Mouse (Mus musculus) urinary bladder, adult 2 months (tissue): Measurements from ENCODE around the gene Milr1. TPM values are rescaled to one million over a fixed set of nuclear protein-coding genes. Genes with fewer than 3 reads are reported as not detected.
"Not testable (repeated sequence)": the region's sequence is repeated elsewhere in the genome, so short reads cannot be mapped to it uniquely, and the experiment has no call there.

ENCODE experiments used
- DNase-seq: peaks from one replicate; pipeline ENCODE4 v3.0.0; 2022; ENCODE audit warnings: low spot score
- polyA plus RNA-seq: library from polyadenylated mRNA; depleted of rRNA; stranded (reverse); fragments of >200 nt; gene quantifications from 2 replicates; pipeline ENCODE4 v1.2.3, GENCODE M21; 2012

Gene Milr1
- polyA plus RNA-seq, 1 experiment: 3.2 TPM

DNA sequence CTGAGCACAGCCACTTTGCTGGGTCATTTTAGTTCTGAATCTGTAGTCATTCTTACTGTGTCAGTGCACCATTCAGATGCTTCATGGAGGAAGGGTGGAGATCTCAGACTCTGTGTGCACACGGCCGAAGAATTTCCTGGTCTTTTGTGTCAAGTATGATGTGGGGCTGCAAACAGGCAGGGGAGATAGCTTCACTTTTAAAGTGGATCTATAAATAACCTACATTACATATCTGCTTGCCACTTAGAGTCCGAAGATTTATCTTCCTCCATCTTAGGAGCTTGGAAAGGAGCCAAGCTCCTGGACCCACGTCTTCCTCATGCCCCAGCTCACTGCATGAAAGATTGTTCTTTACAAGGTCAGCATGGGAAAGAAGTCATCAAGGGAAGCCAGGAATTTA is 20.3 kb upstream of the Milr1 start:
- no peak for DNase-seq

DNA sequence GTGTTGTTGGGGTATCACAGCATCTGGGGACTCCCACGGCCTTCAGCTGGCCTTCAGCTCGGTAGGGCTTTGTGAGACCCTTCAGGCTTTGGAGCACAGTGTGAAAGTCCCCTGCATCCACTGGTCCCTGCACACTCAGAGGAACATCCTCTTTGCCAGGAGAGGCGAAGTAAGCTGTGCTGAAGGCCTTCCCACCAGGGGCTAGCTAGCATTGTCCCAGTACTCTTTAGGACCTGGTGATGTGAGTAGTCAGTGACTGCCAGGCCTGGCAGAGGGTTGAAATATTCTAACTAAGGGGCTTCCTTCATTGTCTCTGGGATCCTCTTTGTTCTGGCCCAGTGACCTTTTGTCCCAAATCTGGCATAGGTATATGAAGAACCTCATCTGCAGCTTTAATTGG is 14.4 kb upstream of the Milr1 start:
- DNase-seq: no peak

DNA sequence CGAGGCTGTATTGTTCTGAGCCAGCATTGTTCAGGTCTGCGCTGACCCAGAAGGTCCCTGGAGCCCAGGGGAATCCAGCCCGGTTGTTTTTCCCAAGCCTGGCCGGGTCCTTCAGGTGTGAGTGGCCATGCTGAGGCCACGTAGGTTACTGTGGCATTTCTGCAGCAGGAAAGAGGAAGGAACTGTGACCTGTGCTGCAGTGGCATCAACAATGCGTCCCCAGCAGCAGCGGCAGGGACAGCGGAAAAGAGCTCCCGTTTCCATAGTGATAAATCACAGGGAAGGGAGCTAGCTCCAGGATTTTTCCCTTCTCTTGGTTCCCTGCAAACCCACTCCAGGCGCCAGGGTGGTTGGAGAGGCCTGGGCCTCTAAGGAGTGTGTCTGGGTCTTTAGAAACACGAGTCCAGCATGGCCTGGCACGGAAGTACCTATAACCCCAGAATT is 13.8 kb upstream of the Milr1 start:
- DNase-seq: no peak

DNA sequence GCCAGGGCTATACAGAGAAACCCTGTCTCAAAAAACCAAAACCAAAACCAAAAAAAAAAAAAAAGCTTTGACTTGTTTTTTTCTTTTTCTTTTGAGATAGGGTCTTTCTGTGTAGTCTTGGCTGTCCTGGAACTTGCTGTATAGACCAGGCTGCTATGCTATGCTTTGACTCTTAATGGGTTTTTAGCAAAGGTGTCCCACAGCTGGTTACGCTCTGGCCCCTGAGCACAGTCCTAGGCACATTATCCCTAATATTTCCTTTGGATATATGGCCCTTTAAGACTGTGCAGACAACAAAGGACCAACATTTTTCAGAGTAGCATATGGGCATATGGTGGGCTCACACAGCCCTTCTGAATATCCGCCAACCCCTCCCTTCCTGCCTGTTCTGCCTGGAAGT is 11.9 kb upstream of the Milr1 start:
- no peak for DNase-seq

DNA sequence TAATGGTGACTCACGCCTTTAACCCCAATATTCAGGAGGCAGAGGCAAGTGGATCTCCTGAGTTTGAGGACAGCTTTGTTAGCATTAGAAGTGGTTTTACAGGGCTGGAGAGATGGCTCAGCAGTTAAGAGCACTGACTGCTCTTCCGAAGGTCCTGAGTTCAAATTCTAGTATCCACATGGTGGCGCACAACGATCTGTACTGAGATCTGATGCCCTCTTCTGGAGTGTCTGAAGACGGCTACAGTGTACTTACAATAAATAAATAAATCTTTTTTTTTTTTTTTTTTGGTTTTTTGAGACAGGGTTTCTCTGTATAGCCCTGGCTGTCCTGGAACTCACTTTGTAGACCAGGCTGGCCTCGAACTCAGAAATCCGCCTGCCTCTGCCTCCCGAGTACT is 10.3 kb upstream of the Milr1 start:
- DNase-seq: not testable (repeated sequence)

DNA sequence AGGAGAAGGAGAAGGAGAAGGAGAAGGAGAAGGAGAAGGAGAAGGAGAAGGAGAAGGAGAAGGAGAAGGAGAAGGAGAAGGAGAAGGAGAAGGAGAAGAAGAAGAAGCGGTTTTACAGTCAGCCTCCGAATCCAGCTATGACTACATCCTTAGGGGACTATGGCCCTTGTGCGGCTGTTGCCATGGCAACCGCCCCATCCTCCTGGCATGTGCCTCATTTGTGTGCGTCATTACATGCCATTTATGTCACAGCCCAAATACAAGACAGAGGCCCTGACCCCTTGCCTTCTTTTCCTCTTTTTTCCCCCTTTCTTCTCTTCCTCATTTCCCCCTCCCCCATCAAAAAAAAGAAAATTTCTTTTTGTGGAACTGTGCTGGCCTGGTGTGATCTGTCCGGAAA is 9.8 kb upstream of the Milr1 start:
- no peak for DNase-seq

DNA sequence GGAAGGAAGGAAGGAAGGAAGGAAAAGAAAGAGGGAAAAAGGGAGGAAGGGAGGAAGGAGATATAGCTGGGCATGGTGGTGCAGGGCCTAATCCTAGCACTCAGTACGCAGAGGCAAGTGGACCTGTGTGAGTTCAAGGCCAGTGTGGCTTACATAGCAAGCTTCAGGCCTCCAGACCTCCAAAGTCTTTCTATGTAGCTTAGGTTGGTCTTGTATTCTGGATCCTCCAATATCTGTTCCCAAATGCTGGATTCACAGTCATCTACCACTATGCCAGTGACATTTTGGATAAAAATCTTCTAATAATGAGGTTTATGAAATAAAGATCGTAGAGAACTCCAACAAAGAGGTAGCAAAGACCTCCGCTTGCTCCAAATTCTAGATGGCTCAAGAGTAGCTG is 9.2 kb upstream of the Milr1 start:
- no peak for DNase-seq

DNA sequence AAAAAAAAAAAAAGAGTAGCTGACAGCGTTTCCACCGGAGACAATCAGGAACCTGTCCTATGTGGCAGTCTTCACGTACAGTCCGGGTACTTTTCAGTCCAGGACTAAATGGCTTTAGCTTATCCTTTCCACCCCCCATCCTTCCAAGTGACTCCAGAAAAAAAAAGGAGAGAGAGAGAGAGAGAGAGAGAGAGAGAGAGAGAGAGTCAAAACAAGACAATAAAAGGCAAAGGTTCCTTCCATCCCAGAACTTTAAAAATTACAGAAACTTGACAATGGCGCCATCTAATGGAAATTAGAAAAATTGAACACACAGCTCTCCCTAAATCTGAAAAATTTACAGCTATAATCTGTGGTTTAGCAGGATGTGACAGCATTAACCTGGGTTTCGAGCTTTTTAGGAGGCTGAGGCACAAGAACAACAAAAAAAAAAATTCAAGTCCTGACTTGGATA is 8.6 kb upstream of the Milr1 start:
- DNase-seq: no peak

DNA sequence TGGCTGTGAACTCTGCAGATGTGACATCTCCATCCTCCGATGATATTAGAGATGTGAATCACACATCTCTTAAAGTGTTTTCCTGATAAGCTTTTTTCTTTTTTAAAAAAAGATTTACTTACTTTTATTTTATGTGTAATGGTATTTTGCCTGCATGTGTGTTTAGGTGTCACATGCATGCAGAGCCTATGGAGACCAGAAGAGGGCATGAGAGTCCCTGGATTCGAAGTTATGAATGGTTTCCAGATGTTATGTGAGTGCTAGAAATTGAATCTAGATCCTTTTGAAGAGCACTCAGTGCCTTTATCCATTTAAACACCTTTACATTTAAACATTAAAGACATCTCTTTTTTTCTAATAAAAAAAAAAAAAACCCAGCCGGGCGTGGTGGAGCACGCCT is 6.1 kb upstream of the Milr1 start:
- no peak for DNase-seq

DNA sequence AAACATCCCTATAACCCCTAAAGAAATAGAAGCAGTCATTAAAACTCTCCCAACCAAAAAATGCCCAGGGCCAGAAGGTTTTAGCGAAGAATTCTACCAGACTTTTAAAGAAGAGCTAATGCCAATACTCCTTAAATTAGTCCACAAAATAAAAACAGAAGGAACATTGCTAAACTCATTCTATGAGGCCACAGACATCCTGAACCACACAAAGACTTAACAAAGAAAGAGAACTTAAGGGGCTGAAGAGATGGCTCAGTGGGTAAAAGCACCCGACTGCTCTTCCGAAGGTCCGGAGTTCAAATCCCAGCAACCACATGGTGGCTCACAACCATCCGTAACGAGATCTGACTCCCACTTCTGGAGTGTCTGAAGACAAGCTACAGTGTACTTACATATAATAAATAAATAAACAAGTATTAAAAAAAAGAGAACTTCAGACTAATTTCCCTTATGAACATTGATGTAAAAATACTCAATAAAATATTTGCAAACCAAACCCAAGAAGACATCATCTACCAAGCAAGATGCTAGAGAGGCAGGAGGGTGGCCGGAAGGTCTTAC is 1.4 kb upstream of the Milr1 start:
- DNase-seq: not testable (repeated sequence)

DNA sequence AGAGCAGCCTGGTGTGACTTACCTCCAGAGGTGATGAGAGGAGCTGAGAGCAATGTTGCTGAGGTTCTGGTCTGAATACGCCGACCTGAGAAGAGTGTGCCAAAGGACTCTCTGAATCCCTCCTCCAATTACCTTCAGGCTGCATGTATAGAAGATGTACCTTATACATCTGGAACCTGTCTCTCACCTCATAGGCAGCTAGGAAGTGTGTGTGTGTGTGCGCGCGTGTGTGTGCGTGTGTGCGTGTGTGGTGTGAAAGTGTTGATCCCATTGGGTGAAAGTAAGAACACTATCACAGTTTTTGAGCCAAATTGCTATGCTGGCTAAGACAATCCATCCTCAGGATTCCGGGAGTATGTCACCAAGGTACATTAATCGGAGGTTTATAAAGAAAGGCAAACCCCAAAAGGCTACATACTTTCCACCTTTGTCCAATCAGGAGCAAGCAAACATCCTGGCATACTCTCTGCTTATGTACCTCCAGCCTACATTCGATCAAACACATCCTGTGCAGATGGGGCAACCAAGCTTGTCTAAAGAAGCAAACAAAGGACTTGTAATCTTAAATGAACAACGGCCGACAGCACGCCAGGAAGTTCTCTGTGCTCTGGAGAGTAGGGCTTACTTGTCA is 790 bp upstream of the Milr1 start, which contains the start of gene Pecam1:
Gene Pecam1 (minus strand): TSS at position 508 of the 631 bp plus-strand sequence.
- no peak for DNase-seq

DNA sequence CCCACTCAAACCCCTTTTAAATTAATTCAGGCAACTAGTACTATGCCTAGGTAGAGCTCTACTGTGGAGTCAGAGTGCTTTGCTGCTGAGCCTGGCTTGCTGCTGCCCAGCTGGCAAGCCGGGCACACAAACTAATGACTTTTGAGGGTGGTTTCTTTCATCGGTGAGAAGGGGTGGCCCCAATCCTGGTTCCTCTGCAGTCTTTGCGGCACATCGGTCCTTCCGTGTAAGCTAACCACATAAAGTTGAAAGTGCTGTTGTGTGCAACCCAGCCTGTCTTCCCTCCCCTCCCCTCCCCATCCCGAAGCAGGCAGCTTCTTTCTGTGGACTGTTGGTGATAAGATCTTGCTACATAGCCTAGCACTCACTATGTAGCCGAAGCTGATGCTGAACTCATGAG is 1.1 kb downstream of the Milr1 start:
- no peak for DNase-seq

DNA sequence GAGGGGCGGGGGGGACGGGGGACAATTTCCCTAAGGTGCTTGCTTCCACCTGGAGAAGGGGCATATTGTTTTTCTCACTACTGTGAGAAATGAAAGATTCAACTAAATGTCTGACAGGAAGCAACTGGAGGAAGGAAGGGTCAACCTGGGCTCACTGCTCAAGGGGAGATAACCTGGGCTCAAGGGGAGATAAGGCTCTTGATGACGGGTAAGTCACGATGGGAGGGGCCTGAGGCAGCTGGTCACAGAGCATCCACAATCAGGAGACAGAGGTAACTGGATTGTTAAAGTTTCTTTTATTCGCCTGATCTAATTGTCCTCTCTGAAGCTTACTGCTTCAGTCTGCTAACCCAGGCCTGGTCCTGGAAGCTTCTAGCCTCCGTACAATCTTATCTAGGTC is 2.3 kb downstream of the Milr1 start:
- no peak for DNase-seq

DNA sequence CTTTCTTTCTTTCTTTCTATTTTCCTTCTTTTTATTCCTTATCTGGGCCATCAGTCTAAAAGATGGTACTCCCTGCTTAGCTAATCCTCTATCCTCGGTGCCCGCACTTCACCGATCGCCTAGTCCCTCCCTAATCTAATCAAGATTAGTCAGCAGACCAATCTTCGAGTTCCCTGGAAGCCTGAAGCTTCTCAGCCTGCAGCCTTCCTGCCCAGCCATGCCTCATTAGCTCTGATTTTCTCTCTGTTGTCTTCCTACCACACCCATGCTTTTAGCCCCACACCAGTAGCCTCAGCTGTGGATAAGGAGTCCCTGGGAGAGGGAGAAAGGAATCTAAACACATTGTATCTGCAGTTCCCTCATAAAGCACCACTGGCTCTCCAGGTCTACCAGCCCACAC is 4.6 kb downstream of the Milr1 start:
- DNase-seq: no peak

DNA sequence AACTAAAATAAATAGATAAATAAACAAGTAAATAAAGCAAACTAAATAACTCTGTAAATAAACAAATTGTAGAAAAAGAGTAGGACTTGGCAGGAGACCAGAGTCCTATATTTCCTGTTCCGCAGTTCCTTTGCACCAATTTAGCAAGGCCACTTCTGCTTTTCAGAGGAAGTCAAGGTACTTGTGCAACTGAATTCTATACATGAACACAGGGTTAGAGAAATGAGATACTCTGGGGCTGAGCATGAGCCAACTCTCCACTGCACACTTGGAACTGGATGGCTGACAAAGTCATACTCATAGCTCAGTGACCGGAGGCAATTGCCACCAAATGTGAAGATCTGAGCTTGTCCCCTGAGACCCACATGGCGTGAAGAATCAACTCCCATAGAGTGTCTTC is 8.0 kb downstream of the Milr1 start:
- no peak for DNase-seq

DNA sequence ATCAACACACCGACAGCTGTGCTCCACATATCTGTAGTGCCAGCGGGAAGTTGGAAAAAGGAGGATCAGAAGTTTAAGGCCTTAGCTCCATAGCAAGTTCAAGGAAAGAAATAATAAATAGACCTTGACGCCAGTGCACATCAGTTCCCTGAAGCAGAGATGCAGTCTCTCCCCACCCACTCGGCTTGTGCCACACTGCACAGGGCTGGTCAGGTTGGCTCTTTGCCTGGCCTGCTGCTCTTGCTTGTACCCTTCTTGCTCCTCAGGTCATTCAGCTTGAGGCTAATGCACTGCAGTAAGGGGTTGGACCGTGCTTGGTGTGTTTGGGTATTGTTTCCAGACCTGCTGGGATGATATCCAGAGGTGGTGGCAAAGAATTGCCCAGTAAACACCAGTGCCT is 9.5 kb downstream of the Milr1 start:
- no peak for DNase-seq

DNA sequence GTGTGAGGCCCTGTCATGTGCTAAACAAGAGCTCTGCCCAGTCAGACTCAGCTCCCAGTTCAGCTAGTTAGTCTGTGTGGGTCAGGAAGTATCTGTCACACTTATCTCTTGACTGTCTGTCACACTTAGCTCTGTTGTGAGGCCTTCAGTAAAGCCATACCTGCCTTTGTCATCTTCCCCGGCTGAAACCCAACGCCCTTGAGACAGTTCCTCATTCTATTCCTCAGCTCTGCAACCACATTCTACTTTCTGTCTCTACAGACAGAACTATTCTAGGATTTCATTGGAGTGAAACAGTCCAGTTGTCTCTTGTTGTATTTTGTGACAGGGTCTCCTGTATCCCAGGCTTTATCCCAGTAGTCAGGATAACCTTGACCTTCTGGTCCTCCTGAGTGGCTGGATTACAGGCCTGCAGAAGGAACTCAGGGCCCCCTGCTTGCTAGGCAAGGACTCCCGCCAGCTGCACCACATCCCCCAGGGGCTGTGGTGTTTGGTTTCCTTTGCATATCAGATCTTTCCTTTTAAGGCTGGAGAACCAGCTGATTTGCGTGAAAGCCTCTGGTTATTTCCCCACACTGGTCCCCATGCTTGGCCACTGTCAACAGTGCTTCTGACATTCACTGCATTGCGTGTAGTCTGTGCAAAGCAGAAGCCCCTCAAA is 11.2 kb downstream of the Milr1 start:
- DNase-seq: no peak

DNA sequence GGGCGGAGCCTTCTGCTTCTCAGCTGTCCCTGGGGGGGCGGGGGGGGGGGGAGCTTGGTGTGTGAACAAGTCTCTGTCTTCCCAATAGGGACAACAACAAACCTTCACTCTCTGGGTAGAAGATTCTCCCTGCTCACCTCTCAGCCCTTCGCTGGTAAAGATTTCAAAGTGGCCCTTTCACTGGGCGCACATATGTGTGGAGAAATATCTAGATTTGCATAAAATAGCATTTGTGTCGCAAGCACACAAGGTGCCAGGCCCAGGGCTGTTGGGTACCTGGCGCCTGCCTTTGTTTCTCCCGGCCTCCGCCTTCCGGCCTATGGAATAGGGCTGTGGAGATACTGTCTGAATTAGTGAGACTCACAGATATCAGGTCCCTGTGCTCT is 11.8 kb downstream of the Milr1 start:
- no peak for DNase-seq

DNA sequence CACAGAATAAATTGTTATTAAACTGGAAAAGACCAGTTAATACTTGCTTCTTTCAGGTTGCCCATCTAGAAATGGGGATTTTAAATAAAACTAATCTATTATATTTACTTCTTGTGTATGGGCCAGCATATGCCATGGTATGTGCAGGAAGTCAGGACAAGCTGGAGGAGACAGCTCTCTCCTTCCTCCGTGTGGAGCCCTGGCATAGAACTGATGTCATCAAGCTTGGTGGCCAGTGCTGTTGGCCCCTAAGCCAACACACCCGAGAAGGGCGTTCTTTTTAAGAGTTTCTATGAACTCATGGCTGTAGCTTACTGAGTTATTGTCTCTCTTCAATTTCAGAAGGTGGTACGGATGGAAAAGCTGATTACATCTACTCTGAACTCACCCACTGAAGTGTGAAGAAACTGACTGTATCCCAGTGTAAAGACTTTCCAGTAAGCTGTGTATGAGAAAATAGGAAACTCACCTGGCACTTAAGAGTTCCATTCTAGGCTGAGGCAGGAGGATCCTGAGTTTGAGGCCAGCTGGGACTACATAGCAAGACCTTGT is 15.7 kb downstream of the Milr1 start:
- DNase-seq: no peak

DNA sequence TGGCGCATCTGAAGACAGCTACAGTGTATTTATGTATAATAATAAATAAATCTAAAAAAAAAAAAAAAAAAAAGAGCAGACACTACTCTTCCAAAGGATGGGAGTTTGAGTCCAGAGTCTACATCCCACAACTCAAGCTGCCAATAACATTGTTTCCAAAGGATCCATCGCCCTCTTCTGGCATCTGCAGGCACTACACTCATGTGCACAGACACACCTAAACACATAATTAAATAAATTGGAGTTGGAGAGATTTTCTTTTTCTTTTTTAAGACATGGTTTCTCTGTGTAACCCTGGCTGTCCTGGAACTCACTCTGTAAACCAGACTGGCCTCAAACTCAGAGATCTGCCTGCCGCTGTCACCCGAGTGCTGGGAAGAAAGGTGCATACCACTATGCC is 16.5 kb downstream of the Milr1 start:
- peak; percentile 3 for DNase-seq

DNA sequence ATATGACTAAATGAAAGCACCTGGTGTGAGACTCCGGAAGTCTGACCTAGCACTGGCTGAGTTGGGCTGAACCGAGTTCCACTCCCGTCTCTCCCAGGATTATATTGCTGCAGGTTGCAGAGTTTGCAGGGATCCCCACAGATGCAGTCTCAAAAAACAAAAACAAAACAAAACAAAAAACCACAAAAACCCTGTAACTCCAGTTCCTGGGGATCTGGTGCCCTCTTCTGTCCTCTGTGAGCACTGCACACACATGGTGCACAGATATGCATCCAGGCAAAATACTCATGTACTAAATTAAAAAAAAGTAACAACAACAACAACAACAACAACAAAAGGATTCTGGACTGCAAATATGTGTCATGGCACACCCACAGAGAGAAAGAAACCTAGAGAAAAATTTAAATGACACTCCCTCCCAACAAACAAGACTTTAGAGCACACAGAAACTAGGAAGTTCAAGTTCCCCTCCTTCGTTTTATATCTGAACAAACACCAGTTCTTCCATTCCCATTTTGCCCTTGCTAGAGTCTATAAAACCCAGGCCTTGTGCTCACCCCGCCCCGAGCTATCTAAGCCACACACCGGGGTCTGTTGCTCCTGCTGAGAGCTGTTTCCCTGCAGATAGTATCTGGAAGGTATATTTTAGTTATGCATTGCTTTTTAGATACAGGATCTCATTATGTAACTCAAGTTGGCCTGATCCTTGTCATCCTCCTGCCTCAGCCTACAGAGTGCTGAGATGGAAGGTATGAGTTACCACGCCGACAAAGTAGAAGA is 19.4 kb downstream of the Milr1 start:
- DNase-seq: no peak

DNA sequence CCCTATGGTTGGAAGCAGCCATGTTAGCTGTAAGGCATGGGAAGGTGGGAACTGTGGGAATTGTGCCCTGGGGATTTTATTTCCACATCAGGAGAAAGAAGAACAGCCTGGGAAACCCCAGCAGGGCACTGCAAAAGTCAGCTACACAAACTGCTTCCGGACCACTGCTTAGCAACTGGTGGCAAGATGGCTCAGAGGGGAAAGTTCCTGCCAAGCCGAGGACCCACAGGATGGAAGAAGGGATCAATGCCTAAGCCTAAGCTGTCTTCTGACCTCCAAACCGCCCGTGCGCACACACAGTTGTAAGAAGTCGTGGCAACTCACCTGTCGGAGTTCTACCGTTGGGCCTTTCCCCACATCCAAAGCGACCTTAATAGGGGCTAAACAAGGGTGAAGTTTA is 22.0 kb downstream of the Milr1 start:
- DNase-seq: no peak
